Mouse (Mus musculus) urinary bladder, postnatal 14 days (tissue): Measurements from ENCODE around the gene Arpc2.
A peak's percentile ranks its signal among the peaks of the same experiment; 100 is the strongest.

ENCODE experiments used
- DNase-seq: peaks from one replicate; pipeline ENCODE4 v3.0.0; 2021; ENCODE audit warnings: low spot score

Arpc2 gene

DNA sequence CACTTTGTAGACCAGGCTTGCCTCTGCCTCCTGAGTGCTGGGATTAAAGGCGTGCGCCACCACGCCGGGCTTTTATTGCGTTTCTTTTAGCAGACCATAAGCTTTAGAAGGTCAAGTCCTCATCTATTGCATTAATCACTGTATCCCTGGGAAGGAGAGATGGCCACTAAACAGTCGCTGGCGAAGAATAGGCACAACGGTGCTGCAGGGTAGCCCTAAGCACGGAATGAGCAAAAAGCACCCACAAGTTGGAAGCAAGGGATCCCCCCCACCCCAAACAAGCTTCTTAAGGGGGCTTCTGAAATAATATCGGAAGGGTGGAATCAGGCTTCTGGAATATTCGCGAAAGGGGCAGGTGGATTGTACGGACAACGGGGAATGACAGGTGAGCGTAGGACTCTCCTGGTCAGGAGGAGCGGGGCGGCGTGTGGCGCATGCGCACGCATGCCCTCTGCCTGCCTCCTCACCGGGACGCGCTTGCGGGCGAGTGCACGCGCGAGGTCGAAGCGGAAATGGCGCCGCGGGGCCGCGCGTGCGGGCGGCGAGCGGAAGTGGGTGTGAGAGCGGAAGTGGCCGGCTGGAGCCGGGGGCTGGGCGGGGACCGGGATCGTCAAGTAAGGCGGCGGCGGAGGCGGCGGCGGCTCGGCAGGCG lies at the start of gene Arpc2:
Gene Arpc2, plus strand, starts transcription at position 147 of the 652 bp plus-strand sequence.
- DNase-seq, result peak; percentile 97

DNA sequence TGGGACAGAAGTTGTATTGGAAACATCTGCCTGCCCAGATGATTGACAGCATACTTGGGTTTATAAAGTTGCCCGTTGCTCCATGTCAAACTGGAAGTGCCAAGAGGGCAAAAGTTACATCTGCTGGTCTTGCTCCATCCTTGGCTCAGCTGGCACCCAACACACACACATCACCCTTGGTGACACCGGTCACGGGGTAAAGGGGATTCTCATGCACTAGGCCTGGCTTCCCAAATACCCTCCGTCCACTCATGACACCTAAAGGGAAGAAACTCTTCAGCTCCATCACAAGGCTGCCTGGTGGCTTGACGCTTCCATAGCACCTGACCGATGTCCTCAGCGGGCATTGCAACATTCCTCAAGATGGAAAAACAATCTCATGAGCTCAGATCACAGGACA lies 45.4 kb upstream of the Arpc2 start:
- DNase-seq, result no peak

DNA sequence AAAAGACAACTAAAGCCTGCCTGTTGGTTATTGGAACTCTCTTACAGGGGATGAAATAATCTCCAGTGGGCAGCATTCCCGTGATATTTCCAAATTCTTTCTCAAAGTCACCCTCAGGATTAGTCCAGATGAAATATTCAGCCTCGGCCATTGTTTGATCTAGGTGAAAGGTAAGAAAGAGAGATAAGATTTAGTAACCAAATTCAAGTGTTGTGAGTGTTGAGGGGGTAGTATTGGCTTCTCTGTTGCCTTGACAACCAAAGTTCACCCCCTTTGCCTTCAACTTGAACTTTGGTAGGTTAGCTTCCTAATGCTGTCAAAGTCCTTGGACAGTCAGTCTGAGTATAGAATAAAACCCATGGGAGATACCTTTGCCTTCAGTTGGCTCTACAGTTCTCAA lies 43.2 kb upstream of the Arpc2 start:
- DNase-seq, result no peak

DNA sequence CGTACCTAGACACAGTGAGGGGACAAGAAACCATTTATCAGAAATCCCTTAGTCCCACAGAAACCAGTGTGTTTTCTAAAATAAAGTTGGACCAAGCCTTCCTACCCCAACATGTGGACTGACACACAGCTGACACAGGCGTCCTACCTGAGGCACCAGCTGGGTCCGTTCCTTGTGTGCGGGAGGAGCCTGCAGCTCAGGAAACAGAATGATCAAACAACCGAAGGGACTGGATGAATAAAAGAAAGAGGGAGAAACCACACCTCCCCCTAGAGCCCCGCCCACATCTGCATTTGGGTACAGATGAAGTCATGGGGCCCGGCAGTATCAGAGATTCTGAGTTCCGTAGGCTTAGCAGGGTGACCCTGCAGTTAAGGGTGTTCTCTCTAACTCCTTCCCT lies 41.4 kb upstream of the Arpc2 start, which contains the start of gene Cxcr1:
Gene Cxcr1, minus strand, starts transcription at position 187 of the 400 bp plus-strand sequence.
- no peak for DNase-seq

DNA sequence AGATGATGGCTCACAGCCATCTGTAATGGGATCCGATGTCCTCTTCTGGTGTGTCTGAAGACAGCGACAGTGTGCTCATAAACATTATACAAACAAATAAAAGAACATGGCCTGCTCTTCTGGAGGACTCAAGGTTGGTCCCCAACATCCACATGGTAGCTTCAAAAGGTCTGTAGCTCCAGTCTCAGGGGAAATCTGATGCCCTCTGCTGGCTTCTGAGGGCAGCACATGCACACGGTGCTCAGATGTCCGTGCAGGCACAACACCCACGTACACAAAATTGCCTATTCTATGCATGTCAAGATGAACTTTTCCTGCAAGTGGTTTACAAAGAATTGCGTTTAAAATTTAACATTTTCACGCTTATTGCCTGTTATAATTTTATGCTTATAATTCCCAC lies 39.9 kb upstream of the Arpc2 start:
- DNase-seq, result no peak

DNA sequence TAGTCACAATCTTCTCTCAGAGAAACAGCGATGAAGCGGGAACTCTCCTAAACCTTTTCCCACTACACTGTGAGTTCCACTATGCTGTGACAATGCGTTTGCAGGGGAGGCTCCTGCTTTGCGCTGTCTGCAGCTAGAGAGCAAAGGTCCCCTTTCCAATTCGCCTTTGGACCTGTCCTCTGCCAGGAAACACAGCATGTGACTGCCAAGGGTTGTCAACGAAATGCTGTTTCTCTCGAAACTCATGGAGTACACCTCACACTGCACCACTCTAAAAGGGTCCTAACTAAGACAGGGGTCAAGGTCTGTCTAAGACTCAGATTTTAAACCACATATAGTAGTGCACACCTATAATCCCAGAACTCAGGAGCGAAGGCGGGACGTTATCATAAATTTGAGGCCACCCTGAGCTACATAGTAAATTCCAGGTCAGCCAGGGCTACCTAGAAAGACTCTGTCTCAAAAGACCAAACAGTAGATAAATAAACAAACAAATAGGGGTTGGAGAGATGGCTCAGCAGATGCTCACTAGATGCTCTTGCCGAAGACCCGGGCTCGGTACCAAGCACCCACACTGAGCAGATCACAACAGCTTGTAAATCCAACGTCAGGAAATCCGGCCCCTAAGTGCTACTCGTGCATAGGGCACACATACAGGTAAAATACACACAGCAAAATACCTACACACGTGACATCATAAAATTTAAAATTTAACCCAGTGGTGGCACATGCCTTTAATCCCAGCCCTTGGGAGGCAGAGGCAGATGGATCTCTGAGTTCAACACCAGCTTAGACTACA lies 39.1 kb upstream of the Arpc2 start:
- no peak for DNase-seq

DNA sequence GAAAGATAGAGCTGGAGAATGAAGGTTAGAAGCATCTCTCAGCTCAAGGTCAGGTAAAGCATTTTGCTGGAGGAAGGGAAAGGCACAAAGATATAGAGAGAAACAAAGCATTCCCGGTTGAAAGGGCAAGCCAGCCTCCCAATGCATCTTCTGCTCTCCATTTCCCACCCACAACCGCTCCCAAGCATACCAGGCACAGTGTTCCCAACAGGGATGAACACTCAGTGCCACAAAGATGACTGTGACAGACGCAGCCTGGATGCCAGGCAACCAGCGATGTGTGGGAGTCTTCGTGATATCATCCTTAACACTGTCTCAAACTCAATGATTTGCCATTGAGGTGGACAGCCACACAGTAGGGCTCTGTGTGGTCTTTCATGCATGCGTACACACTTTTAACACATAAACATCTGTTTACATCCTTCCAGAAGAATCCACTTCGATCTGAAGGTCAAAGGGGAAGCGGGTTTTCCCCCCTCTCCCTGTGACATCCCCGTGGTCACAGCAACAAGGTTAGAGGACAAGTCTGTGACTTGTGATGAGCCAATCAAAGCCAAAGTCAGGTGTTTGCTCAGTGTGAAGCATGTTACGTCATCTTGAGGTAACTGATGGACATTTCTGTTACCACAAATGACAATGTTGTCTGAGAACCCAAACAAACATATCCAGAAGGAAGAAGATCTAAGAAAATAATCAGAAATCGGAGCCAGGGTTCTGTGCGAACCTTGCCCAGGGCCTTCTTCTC lies 38.0 kb upstream of the Arpc2 start:
- no peak for DNase-seq

DNA sequence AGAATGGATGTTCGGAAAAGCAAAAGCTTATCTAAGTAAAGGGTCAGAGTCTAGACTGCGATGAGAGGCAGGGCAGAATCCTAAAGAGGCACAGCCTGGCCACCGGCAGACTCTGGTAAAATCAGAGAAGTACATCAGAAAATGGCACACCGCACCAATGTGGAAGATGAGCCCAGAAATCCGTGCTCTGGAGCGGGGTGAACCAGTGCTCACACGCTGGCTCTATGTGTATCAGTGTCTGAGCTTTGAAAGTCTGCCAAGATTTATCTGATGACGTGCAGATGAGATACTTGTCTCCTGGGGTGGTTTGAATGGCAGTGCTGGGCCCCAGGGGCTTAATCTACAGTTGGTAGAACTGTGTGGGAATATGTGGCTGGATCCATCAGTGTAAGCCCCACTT lies 36.8 kb upstream of the Arpc2 start:
- DNase-seq, result no peak

DNA sequence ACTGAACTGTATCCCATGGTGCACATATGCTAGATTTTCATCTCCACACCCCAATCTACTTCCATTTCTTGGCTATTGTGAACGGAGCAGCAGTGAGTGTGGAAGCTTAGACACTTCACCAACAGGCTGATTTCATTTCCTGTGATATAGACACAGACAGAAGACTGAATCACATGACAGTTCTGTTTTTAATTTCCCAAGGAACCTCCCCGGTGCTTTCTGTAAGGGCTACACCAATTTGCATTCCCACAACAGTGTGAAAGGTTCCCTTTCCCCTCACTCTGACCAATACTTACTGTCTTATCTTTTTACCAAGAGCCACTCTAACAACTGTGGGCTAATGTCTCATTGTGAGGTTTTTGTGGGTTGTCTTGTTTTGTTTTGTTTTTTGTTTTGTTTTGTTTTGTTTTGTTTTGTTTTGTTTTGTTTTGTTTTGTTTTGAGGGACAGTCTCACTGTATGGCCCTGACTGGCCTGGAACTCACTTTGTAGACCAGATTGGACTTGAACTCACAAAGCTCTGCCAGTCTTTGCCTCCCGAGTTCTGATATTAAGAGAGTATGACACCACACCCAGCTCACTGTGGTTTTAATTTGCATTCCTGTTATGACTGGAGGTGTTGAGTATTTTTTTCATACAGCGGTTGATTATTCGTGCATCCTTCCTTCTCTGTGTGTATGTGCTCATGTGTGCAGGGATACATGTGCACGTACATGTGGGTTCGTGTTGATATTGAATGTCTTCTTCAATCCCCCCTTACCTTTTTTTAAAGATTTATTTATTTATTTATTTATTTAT lies 34.6 kb upstream of the Arpc2 start:
- no peak for DNase-seq

DNA sequence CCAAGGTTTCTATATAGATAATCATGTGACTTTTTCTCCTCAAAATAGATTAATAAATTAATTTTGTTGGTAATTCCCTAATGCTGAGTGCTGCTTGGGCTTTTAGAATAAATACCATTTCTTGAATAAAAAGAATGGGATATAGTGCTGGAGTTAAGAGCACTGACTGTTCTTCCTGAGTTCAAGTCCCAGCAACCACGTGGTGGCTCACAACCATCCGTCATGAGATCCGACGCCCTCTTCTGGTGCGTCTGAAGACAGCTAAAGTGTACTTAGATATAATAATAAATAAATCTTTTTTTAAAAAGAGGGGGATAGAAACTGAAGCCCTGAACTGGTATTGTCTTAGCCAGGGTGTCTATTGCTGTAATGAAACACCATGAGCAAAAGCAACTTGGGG lies 32.4 kb upstream of the Arpc2 start:
- no peak for DNase-seq

DNA sequence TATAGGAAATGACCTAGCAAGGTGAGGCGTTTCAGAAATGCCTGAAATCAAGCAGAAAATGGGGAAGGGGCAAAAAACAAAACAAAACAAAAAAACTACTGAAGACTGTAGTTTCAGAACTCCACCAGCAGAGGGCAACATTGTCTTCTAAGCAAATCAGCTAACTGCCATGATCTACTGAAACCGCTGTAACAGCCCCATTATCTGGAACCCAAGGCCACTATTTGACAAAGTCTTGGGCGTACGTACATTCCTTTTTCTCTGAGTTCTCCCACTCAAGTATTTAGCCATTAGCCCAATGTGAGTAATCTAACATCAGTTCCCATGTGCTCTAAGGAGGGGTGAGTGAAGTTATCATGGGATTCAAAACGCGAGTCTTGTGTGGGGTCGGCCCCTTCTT lies 30.0 kb upstream of the Arpc2 start:
- peak; percentile 11 for DNase-seq

DNA sequence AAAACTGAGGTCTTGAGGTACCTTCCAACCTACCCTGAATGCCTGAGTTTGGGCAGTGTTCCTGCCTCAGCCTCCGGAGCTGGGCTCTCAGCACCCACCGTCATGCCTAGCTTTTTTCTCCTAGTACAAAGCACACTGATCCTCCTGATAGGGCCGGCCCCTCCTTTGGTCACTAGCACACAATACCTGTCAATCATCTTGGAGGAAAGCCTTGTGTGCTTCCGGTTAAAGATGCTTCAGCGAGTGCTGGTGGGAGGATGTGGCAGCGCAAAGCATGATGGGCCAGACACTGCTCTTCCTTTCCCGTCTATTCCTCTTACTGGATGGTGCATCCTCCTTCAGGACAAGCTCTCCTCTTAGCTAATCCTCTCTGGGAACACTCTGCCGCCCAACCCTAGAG lies 29.2 kb upstream of the Arpc2 start:
- no peak for DNase-seq

DNA sequence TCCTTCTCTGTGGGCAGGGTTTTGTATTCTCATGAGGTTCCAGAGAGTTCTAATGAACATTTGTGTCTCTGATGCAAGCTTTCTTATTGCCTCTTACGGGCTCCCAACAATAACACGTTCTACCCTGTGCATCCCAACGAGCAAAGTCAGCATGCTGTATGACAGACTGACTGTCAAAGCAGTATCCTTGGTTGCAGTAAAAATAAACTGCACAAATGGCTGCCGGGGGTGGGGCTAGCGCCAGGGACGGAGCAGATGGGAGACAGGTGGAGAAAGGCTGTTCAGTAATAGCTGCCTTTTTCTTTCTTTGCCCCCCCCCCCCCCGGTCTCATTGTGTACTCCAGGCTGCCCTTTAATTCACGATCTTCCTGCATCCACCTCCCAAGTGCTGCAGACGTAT lies 28.0 kb upstream of the Arpc2 start:
- no peak for DNase-seq

DNA sequence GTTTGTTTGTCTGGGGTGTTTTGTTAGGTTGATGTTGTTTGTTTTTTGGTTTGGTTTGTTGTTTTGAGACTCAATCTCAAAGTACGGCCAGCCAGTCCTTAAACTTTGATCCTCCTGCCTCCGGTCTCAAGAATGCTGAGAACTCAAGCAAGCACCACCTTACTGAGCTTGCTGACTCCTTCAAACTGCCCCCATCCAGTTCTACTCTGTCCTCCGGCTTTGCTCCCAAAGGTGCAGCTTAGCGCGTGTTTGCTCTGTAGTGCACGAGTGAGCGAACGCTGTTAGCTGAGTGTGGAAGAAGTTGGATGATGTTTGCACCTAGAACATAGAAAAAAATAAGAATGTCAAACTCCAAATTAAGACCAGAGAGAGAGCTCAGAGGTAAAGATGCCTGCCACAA lies 26.9 kb upstream of the Arpc2 start:
- DNase-seq, result no peak

DNA sequence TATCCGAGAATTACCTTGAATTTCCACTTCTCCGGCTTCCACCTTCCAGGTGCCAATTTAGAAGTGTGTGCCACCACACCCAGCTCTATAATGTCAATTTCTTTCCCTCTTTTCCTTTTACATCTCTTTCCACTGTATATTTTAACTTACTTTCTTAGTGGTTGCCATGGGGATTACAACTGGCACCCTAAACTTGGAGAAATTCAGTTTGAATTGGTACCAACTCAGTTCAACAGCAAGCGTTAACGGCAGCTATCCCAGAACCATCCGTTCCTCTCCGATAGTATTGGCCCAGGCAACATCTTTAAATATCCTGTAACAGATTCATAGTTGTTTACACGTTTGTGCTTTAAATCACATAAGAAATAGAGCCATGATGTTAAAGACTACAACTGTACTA lies 16.0 kb upstream of the Arpc2 start:
- DNase-seq, result no peak

DNA sequence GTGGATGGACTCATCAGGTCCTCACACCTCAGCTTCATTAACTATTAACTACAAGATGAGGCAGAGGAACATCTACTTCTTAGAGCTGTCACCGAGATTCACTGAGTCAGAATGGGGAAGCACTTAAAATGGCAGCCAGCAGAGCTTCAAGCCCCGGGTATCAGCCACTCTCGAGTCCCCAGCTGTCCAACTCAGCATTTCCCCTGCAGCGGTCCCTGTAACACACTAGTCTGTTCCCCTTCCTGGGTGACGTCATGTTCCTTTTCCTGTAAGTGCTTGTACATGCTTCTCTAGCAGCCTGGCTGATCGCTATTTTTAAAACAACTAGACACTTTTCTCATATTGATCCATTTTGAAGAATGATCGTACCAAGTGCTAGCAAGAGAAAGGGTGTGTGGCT lies 8.6 kb upstream of the Arpc2 start:
- DNase-seq, result no peak

DNA sequence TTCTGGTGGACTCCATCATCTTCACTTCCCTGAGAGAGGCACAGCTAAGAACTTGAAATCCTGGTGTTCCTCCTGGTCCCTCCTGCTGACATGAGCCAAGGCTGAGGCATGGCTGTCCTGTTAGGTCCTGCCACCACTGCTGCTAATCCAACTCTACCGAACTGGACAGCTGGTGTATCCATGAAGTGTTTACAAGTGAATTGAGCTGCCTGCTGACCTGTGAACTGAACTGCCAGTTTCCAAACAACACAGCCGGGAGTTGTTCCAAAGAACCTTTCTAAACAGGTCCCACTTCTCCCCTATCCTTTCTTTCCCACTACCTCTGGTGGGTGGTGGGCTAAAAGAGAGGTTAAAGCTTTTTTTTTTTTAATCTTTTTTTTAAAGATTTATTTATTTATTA lies 5.9 kb upstream of the Arpc2 start:
- no peak for DNase-seq

DNA sequence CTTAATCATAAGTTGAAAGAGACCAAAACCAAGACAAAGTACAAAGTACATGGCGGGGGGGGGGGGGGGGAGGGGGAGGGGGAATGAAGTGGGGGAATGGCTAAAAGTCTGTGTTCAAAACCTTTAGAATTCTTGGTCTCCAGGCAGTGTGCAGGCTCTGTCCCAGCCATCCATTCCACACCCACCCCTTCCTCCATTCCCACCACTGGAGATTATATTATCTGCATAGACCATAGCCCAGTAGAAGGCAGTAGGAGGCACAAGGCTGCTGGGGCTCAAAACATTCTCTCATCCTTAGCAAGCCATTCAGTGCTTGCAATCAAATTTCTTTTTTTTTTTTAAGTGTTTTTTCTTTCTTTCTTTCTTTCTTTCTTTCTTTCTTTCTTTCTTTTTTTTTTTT lies 4.9 kb upstream of the Arpc2 start:
- DNase-seq, result no peak

DNA sequence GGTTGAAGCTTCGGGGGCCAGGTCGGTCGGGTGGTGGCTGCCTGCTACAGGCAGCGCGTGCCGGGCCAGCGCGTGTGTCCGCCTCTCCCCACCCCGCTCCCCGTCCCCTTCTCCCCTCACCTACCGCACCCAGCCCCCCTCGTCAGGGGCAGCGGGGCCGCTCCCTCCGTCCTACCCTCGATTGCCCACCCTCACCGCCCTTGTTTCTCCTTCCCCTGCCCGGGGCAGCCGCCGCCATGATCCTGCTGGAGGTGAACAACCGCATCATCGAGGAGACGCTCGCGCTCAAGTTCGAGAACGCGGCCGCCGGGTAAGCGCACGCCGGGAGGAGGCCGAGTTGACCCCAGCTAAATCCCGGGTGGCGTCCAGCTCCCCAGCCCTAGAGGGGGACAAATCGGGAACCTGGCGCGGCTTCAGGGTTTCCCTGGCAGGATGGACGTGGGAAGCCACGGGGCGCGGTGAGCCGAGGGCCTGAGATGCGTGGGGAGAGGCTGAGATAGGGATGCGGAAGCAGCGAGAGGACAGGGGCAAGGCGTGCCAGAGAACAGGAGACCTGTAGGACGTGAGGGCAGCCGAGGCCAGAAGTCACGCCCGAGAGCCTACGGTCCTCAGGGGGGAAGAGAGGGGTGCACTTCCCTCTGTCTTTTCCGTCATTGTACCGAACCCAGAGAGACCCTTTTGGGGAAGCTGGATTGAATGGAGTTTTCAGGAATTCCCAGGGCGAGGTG lies 870 bp downstream of the Arpc2 start:
- peak; percentile 57 for DNase-seq

DNA sequence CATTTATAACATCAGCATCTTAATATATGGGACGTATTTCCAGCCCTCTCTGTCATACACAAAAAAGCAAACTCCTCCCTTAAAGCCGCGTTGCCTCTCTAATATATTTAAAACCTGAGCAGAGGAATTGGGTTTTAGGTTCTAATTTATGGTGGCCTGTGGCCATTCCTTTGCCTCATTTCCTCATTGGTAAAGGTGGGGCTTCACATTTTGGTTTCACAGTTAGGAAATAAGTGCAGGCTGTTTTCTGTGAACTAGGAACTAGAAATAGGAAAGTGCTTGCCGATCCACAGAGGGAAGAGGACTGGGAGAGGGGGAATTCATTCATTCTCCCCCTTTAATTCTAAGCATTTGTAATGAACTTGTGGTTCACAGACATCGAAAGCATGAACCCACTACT lies 1.8 kb downstream of the Arpc2 start:
- DNase-seq, result no peak

DNA sequence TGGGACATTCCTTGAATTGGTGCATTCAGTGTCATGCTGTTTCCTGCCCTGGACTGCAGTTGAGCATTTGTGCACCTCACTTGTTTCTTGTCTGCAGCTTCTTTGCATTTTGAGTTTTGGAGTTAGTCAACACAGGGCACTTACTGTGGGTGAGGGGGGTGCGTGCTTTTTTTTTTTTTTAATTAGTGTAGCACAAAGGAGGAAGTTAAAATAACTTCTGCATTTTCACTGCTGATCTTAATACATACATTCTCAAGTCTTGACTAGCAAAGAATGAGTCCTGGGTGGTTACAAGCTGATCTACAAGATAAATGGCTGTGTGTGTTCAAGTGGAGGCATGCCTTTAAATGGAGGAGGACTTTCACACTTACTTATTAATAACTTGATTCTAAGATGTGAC lies 2.3 kb downstream of the Arpc2 start:
- no peak for DNase-seq

DNA sequence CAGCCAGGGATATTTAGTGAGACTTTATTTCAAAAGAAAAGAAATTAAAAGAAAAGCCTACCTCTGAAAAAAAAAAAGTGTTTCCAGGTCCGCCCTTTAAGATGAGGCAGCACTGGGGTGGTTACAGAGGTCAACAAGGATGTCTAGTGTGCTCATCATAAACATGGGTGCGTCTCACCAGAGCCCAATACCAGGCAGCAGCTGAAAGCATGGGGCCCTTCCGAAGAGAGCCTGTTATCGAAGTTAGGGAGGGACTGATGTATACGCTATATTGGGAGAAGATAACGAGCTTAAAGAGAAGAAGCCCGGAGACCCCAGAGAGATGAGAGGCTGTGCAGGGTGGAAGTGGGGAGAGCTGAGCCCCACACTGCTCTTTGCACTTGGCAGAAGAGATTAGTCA lies 3.3 kb downstream of the Arpc2 start:
- no peak for DNase-seq
